Mouse (Mus musculus): ENCODE measurements around the gene Tet3. TPM values are rescaled to one million over a fixed set of nuclear protein-coding genes. Genes with fewer than 3 reads are reported as not detected.
A peak's percentile ranks its signal among the peaks of the same experiment; 100 is the strongest.

Gene Tet3
- total RNA-seq, 1 experiment from 2014 or later = 13.4 TPM

GRCm38 (mm10) chr6:83447031-83447430 lies 11.9 kb downstream of the Tet3 start:
- ATAC-seq (replicated peaks in 1 of 2; ENCODE audit: insufficient read depth in 1 of 2, low FRiP score in 2 of 2, low TSS enrichment in 1 of 2, low read depth in 1 of 2, poor library complexity in 2 of 2, severe bottlenecking in 2 of 2) = no peak

GRCm38 (mm10) chr6:83445796-83446195 lies 13.1 kb downstream of the Tet3 start:
- no peak for ATAC-seq (replicated peaks in 1 of 2; ENCODE audit: insufficient read depth in 1 of 2, low FRiP score in 2 of 2, low TSS enrichment in 1 of 2, low read depth in 1 of 2, poor library complexity in 2 of 2, severe bottlenecking in 2 of 2)

GRCm38 (mm10) chr6:83443441-83444340 lies 15.2 kb downstream of the Tet3 start:
- no peak for ATAC-seq (replicated peaks in 1 of 2; ENCODE audit: insufficient read depth in 1 of 2, low FRiP score in 2 of 2, low TSS enrichment in 1 of 2, low read depth in 1 of 2, poor library complexity in 2 of 2, severe bottlenecking in 2 of 2)

- ATAC-seq (replicated peaks in 1 of 2; ENCODE audit: insufficient read depth in 1 of 2, low FRiP score in 2 of 2, low TSS enrichment in 1 of 2, low read depth in 1 of 2, poor library complexity in 2 of 2, severe bottlenecking in 2 of 2) = no peak
Measured at GRCm38 (mm10) chr6:83442639-83443038, 16.2 kb downstream of the Tet3 start.

DNA sequence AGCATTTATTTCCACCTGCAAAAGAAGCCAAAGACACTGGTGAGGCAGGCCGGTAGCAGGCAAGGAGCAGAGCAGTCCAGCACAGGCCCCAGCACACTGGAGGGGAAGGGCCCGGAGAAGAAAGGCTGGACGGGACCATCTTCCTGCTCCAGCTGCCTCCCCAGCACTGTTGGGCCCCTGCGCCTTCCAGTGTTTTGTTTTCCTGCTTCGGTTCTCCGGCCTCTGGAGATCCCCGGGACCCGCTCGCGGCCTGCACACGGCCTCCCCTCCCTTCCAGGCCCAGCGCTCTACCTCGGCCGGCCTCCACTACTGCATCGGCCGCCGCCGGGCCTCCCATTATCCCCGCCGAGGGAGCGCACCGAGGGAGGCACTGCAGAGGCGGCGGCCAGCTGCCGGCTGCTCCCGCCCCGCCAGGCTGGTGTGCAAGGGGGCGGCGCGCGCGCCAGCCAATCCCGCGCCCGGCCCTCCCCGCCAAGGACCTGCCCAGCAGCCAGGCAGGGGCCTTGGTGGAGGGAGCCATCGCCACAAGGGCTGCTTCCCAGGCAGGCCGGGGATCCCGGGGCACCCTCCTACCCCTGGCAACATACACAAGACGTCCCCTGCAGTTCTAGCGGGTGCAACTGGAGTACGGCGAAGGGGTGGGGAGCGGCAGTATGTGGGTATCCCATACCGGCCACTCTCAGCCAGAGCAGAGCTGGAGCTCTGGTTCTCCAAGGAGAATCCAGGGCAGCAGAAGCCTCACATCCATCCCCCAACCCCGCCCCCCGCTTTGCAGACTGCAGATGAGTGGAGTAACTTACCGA lies 17.4 kb downstream of the Tet3 start:
- ATAC-seq (replicated peaks in 1 of 2; ENCODE audit: insufficient read depth in 1 of 2, low FRiP score in 2 of 2, low TSS enrichment in 1 of 2, low read depth in 1 of 2, poor library complexity in 2 of 2, severe bottlenecking in 2 of 2) = peak; percentile 55 to 81

DNA sequence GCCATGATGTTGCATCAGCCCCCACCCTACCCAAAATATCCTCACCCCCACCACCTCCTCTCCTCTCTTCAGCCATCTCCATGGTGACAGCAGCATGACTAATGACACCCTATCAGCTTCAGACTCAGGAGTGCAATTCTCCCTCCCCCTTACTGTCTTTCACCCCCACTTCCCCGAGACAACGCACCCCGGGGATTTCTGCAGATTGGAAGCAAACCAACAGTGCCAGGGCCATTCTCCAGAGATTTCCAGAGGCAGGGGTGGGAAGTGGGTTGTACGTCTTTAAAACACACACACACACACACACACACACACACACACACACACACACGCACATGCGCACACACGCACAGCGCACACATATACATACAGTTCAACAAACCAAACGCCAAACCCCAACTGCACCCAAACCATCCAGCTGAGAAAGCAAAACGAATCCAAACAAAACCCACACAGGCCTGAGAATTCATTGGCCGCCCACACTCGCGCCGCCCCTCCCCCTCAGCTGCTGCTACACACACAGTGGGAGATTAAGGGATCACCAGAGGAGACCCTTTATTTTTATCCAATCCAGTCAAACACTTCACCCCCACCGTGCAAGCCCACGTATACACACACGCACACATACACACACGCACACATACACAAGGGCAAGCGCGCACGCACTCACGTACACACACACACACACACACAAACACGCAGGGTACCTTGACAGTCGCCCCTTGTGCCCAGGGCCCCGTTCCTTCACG lies 18.2 kb downstream of the Tet3 start:
- no peak for ATAC-seq (replicated peaks in 1 of 2; ENCODE audit: insufficient read depth in 1 of 2, low FRiP score in 2 of 2, low TSS enrichment in 1 of 2, low read depth in 1 of 2, poor library complexity in 2 of 2, severe bottlenecking in 2 of 2)

- no peak for ATAC-seq (replicated peaks in 1 of 2; ENCODE audit: insufficient read depth in 1 of 2, low FRiP score in 2 of 2, low TSS enrichment in 1 of 2, low read depth in 1 of 2, poor library complexity in 2 of 2, severe bottlenecking in 2 of 2)
Measured at GRCm38 (mm10) chr6:83440197-83440509, 18.7 kb downstream of the Tet3 start.

DNA sequence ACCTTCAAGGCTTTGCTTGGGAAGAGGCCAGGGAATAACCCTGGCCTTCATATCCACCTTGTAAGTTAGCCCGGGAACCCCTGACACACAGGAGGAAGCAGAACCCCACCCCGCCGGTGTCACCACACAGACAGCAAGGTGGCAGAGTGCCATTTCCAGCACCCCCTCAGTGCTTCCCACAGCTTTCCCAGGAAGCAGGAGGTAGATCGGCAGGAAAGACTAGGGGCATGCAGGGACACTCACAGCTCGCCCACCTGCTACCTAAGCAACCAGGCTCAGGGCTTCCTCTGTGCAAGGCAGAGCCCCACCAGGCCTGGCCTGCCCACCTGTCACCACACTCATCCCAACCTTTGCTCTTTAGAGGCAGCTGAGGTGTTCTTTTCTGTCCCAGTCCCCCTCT lies 19.1 kb downstream of the Tet3 start:
- no peak for ATAC-seq (replicated peaks in 1 of 2; ENCODE audit: insufficient read depth in 1 of 2, low FRiP score in 2 of 2, low TSS enrichment in 1 of 2, low read depth in 1 of 2, poor library complexity in 2 of 2, severe bottlenecking in 2 of 2)

- ATAC-seq (replicated peaks in 1 of 2; ENCODE audit: insufficient read depth in 1 of 2, low FRiP score in 2 of 2, low TSS enrichment in 1 of 2, low read depth in 1 of 2, poor library complexity in 2 of 2, severe bottlenecking in 2 of 2) = no peak
Measured at GRCm38 (mm10) chr6:83439119-83439767, 19.6 kb downstream of the Tet3 start.

DNA sequence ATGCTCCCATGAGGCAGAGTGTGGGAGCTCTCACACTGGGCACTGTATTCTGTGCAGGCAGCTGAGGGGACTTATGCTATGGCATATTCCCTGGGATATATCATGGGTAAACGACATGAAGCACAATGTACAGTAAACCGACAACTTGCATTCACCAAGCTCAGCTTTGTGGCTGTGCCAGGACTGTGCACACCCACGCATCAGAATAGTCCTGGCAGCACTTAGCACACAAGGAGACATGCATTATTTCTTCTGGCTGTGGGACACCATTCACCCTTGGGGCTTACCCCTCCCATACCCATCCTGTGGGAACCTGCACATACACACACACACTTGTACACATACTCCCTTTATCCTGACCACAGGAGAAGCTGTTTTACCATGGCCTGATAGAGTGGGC lies 20.3 kb downstream of the Tet3 start:
- ATAC-seq (replicated peaks in 1 of 2; ENCODE audit: insufficient read depth in 1 of 2, low FRiP score in 2 of 2, low TSS enrichment in 1 of 2, low read depth in 1 of 2, poor library complexity in 2 of 2, severe bottlenecking in 2 of 2) = no peak

GRCm38 (mm10) chr6:83437802-83438201 lies 21.1 kb downstream of the Tet3 start:
- ATAC-seq (replicated peaks in 1 of 2; ENCODE audit: insufficient read depth in 1 of 2, low FRiP score in 2 of 2, low TSS enrichment in 1 of 2, low read depth in 1 of 2, poor library complexity in 2 of 2, severe bottlenecking in 2 of 2) = no peak

- ATAC-seq (replicated peaks in 1 of 2; ENCODE audit: insufficient read depth in 1 of 2, low FRiP score in 2 of 2, low TSS enrichment in 1 of 2, low read depth in 1 of 2, poor library complexity in 2 of 2, severe bottlenecking in 2 of 2) = no peak
Measured at GRCm38 (mm10) chr6:83437225-83437624, 21.7 kb downstream of the Tet3 start.

- peak; percentile 28 to 44; a peak in 2 of 4 replicates for ATAC-seq (replicated peaks in 1 of 2; ENCODE audit: insufficient read depth in 1 of 2, low FRiP score in 2 of 2, low TSS enrichment in 1 of 2, low read depth in 1 of 2, poor library complexity in 2 of 2, severe bottlenecking in 2 of 2)
Measured at GRCm38 (mm10) chr6:83436547-83436946, 22.3 kb downstream of the Tet3 start.

DNA sequence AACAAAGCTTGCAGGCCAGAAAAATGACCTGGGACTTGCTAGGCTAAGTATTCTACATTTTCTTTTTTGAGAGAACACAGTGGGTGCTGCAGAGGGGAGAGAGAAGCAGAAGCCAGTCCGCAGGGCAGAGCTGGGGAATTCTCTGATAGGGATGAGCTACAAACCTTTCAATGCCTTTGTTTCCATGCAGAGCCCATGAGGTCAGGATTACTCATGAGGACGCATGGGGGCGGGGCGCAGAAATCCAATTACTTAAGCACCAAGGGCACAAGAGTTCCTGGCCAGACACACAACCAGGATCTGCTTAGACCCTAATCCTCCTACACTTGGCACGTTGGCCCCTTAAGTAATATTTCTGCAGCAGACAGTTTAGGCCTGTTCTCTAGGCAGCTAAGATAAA lies 23.7 kb downstream of the Tet3 start:
- no peak for ATAC-seq (replicated peaks in 1 of 2; ENCODE audit: insufficient read depth in 1 of 2, low FRiP score in 2 of 2, low TSS enrichment in 1 of 2, low read depth in 1 of 2, poor library complexity in 2 of 2, severe bottlenecking in 2 of 2)

GRCm38 (mm10) chr6:83433546-83433945 lies 25.3 kb downstream of the Tet3 start:
- ATAC-seq (replicated peaks in 1 of 2; ENCODE audit: insufficient read depth in 1 of 2, low FRiP score in 2 of 2, low TSS enrichment in 1 of 2, low read depth in 1 of 2, poor library complexity in 2 of 2, severe bottlenecking in 2 of 2) = no peak

DNA sequence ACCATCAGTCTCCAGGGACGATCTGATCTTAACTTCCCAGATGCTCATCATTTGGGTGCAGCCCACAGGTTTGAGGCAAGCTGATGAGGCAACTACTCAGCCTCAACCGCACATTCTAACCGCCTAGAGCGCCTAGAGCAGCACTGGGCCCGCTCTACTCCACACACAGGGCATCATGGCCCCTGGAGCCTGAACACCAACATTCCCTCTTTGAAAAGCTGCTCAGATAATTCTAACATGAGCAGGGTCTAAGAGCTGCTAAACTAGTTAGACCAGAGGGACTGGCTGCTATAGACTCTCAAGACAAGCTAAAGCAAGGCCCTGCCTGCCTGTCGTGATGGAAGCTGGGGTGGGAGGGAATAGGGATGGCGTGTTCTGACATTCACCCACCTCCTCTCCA lies 25.9 kb downstream of the Tet3 start:
- no peak for ATAC-seq (replicated peaks in 1 of 2; ENCODE audit: insufficient read depth in 1 of 2, low FRiP score in 2 of 2, low TSS enrichment in 1 of 2, low read depth in 1 of 2, poor library complexity in 2 of 2, severe bottlenecking in 2 of 2)

DNA sequence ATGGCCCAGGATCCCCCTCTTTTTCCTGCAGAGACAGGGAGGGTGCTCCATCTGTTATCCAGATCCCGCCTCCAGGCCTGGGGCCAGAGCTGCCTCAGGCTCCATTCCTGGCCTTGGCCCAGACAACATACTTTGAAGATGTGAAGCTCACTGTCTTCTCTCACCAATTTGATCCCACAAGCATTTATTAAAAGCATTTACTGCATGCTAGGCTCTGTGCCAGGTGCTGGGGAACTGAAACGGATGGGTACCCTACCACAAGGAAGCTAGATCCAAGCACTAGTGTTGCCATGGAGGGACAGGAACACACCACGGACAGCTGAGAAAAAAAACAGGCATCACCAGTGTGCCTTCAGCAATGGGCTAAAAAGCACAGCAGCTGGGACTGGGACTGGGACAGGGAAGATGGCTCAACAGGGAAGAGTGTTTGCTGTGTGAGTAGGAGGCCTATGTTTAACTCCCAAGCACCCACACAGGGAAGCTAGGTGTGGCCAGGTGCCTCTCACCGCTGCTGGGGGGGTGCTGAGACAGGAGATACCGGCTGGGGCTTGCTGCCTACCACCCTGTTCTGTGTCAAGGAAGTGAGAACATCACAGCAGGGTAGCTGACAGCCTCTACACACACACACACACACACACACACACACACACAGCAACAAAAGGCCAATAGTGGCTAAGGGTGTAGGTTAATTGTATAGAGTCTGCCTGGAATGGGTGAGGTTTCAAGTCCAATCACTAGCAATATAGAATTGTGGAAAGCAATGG lies 30.7 kb downstream of the Tet3 start:
- ATAC-seq (replicated peaks in 1 of 2; ENCODE audit: insufficient read depth in 1 of 2, low FRiP score in 2 of 2, low TSS enrichment in 1 of 2, low read depth in 1 of 2, poor library complexity in 2 of 2, severe bottlenecking in 2 of 2) = no peak

All from hematopoietic stem cell, adult 5-6 weeks (primary cell).